Mouse (Mus musculus): Measurements from ENCODE around the gene Pdzd8.

Gene Pdzd8

DNA sequence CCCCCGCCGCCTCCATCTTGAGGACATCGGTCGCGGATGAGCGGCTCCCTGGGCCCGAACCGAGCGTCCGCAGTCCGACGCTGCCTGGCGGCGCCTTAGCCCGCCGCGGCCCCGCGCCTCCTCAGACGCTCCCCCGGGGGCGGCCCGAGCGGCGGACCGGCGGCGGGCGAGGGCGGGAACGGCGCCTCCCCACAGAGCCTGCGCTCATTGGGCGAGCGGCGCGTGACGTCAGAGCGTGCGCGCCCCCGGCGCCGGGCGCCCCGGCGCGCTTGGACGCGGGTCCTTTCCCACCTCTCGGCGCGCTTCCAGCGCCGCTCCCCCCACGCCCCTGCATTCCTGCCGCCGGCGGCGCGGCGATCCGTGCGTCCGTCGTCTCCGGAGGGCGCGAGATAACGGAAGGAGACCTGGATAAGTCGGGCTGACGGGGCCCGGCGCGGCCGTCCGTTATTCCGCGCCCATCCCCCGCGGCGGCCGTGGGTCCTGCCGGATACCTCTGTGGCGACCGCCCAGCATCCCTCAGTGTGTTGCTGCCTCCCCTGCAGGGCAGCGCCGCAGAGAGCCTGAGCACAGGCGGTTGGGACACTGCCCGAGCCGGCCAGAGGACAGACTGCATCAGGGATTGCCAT, at the start of gene Pdzd8:
Gene Pdzd8 (minus strand): TSS at position 123 of the 626 bp plus-strand sequence.
- peak; percentile 76 to 85 for DNase-seq (ENCODE audit: low spot score in 2 of 2)

DNA sequence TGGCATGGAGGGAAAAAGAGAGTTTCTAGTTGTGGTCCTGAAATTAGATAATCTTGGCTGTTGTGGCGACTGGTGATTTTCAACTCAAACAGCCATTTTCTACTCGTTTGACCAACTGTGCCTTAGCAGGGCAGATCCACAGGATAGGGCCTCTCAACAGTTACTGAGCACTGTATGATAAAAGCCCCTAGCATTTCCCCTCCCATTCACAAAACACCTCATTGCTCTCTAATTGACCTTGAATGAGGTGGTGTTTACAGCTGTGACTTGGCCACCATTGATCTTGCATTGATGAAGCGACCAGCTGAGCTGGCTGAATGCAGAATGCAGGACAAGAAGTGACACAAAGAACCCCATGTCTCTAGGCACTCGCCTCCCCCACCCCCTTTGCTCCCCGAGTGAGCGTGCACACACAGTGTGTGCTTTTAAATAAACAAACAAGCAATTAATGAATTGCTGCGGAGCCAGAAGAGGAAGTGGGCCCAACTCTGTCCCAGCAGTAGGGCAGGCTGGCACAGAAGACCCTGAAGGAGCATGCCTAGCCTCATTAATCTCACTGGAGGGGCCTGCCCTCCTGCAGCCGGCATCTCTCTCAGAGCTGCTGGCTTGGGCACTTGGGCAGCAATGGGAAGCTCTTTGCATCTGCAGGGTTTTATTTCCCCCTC, 48.3 kb upstream of the Pdzd8 start:
- DNase-seq (ENCODE audit: low spot score in 2 of 2) = no peak

DNA sequence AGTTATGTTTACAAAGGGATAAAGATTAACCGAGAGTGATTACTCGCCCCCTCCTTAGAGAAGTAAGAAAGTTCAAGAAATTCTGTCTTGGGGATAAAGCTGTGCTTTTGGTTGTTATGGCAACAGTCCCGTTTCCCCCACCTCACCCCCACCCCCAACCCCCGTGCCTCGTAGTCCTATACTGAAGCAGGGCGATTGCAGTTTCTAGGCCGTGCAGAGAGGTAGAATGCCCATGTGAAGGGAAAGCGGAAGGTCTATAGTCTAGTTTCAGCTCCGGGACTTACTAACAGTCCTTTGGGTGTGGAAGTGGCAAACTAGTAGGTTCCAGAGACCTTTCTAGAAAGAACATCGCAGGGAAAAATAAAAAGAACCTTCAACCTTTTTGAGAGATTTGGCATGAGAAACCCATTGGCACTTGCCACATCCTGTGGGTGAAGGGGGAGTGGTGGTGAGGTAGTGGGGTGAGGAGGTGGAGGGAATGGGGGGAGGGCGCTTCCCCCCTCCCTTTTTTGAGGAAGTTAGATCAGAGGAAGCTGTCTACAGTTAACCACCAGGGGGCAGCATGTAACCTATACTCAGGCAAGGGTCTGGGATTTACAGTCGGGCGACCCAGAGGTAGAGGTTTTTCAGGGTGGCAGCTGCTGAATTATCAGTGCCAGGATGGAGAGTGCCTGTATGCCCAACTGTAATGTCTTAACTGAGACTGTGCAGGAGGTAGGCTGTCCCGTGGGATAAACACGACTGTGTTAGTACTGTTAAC, 43.4 kb upstream of the Pdzd8 start:
- DNase-seq (ENCODE audit: low spot score in 2 of 2) = no peak

DNA sequence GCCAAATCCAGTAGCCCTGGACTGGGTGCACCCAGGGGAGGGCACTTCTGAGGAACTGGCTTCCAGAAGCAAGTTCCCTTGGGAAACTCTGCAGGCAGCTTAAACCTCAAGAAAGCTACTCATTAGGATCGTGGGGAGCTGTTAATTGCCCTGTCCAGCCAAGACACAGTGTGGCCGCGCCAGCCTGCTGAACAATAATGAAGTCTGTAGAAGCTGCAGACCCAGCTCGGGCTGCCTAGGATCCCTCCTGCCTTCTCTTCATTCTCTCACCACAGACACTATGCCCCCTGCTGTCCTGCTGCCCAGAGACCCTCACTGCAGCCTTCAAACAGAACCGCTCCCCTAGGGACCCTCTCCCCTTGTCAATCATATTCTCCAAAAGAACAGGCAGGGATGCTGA, 42.8 kb upstream of the Pdzd8 start:
- no peak for DNase-seq (ENCODE audit: low spot score in 2 of 2)

DNA sequence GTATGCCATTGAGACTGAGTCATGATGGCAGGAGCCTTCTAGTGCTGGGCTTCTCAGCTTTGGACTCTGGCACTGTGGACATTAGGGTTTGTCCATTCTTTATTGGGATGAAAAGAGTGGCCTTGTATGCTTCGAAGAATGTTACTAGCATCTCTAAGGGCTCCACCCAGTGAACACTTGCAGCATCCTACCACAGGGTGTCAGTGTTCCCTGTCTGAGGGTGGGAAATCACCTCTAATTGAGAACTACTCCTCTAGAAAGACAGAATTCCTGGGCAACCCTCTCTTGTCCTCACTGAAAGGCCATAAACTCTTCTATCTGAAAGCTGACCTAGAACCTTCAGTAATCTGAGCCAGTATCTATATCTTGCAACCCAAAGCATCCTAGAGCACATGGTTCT, 41.6 kb upstream of the Pdzd8 start:
- no peak for DNase-seq (ENCODE audit: low spot score in 2 of 2)

DNA sequence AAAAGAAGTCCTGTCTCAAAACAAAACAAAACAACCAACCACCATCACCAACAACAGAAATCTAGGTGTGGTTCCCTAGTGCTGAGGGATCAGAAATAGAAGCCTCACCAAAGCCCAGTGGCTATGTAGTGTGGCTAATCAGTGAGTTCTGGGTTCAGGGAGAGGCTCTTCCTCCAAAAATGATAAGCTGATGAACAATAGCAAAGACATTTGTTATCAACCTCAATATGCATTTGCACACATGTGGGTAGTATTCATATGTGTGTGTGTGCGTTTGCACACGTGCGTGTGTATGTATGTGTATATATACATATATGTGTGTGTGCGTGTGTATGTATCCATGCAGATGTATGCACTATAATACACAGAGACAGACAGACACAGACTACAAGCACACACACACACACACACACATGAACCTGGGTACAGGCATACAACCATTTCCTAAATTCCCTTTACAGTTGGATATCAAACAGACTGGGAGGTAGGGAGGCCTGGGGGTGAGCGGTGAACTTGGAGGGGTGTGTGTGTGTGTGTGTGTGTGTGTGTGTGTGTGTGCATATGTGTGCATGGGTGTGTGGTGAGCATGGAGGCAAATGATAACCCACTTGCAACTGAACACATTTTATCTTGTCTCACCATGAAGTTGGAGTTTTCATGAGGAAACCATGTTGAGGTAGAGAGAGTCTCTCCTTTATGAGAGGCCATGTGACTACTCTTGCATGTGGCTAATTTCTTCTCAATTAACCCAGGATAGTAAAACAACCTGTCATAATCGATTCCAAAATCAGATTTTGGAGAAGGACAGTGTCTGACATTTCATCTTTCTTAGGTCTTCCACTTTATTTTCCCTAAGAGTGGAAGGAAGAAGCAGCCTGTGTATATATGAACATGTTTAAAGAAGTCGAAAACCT, 39.3 kb upstream of the Pdzd8 start:
- DNase-seq (ENCODE audit: low spot score in 2 of 2) = no peak

DNA sequence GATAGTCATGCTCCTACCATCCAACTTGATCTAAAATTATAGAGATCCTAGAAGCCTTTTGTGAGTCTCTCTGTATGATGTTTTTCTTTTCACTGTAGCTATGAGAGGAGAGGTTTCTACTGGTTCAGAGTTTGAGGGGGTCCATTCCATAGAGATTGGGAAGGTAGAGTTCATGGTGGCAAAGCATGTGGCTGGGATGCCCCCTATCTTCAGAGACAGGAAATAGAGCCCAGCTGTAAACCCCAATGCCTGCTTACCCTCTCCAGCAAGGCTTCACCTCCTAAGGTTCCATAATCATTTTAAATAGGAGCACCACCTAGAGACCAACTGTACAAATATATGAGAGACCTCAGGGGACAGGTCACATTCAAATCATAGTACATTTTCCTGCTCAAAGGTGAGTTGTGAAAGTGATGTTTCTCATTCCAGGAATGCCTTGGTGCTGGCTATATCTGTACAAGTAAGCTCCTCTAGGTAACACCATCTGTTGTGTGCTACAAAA, 36.9 kb upstream of the Pdzd8 start:
- DNase-seq (ENCODE audit: low spot score in 2 of 2) = no peak

DNA sequence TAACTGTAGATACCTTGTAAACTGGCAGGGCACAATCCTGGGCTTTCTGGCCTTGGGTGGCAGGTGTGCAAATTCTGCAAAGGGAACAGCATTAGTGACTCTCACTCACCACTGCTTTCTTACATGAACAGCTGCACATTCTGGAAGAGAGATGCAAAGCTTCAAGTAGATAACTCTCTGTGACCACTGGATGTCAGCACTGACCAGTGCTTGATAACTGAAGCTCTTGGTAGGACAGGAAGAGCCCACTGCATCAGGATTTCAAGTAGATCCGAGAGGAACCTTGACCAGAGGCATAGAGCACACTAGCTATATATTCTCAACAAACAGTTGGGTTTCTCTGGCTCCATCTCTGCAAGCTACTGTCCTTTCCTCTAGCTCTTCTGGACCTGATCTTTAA, 34.4 kb upstream of the Pdzd8 start:
- no peak for DNase-seq (ENCODE audit: low spot score in 2 of 2)

DNA sequence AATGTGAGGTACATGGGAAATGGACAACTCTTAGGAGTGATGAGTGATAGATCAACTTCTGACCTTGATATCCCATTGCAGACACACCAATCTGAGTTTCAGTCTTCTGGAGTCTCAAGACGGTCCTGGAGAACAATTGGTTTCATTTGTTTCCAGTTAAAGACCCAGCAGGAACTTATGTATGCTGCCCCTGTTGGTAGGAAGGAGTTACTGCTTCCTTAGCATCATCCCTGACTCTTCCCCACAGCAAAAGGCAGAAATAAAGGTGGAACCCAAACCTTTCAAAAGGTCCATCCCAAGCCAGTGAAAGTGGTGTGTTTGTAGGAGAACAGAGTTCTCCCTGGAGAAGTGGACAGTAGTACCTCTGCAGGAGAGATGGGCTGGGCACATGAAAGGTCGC, 30.9 kb upstream of the Pdzd8 start:
- no peak for DNase-seq (ENCODE audit: low spot score in 2 of 2)

DNA sequence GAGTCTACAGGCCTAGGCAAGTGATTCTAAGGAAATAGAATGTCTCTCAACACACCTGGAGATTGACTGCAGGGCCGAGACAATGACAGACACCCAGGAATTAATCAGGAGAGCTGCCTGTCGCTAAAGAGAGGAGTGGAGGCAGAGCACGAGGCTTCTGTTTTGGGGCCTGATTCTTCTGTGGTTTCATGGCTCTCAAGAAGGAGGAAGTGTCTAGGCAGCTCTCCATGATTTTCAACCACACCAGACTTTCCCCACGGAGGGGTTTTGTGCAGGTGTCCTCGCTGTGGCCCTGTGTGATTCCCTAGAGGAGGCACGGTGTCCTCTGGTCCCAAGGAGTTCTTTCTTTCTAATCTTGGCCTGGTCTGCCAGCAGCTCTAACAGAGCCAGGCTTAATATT, 29.4 kb upstream of the Pdzd8 start:
- DNase-seq (ENCODE audit: low spot score in 2 of 2) = no peak

DNA sequence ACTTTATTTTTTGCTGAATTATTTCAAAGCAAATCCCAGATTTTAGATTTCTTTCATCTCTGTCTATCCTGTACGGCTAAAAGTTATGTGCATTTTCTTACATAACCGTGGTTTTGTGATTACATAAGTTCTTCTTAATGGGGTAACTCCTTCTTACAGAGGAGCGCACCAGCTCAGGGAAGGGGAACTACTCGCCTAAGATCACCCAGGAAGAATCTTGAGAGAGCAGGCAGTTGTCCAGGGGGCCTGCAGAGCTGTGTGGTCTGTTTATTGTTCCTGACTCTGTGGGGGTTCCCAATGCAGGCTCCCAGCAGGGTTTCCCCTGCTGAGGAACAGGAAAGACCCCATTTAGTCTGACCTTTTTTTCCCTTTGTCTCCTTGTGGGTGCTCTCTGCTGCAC, 27.3 kb upstream of the Pdzd8 start:
- no peak for DNase-seq (ENCODE audit: low spot score in 2 of 2)

DNA sequence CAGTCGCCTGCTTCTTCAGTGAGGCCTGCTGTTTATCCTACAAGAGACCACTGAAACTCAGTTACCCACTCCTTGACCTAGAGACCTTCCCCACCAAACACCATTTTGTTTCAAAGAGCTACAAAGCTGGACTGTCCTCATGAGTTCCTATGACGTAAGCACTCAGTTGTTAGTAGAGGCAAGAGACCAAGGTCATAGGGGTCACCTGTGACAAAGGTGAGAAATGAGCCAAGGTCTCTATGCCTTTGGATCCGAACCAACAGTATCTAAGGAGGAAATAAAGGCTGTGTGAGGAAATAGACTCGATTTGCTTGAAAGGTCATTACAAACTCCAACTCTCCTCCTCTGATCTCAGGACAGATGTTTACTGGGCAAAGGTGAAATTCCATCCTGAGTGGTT, 25.4 kb upstream of the Pdzd8 start:
- DNase-seq (ENCODE audit: low spot score in 2 of 2) = no peak

DNA sequence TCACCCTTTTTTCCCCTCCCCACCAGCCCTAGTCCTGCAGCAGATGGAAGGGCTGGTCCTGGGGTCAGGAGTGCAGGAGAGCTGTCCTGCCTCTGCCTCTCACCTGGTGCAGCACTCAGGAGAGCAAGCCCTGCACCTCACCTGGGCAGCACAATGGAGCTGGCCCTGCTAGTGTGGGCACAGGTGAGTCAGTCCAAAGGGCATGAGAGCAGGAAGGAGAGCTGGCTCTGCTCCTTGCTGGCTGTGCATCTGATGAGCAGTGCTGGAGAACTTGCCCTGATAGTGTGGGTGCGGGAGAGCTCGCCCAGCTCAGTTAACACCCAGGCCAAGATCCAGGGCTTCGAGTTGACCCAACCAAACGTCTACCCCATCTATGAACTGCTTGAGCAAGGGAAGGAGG, 22.3 kb upstream of the Pdzd8 start:
- no peak for DNase-seq (ENCODE audit: low spot score in 2 of 2)

DNA sequence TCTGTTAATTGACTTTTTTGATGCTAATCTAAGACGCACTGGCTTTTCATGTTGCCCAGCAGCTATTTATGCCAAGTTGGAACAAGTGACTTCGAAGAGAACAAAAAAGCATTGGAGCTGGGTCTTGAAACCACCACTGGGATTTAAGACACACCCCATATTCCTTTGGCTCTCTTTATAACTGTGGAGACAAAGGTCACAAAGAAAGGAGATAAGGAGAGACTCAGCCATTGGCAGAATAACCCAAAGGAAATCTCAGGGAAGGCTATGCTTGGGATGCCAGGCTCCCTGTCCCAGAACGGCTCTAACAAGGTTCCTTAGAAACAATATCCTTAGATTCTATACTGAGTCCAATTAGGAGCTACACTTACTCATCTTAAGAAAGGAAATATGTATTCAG, 21.1 kb upstream of the Pdzd8 start:
- DNase-seq (ENCODE audit: low spot score in 2 of 2) = no peak

DNA sequence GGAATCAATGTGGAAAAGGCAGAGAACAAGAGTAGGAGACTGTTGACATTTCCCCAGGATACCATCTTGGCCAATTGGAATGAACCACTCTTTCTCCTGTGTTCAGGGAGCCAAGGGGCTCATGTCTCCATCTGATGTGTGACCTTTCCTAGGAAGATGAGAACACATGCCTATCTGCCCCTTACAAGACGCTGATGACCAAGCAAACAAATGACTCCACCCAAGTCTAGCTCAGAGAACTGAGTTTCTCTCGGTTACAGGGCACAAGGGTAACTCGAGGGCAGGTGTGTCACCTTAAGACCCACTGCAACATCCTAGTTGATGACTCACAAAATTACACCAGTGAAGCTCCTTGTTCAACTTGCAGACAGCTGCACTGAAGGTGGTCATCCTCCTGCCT, 18.1 kb upstream of the Pdzd8 start:
- DNase-seq (ENCODE audit: low spot score in 2 of 2) = no peak

DNA sequence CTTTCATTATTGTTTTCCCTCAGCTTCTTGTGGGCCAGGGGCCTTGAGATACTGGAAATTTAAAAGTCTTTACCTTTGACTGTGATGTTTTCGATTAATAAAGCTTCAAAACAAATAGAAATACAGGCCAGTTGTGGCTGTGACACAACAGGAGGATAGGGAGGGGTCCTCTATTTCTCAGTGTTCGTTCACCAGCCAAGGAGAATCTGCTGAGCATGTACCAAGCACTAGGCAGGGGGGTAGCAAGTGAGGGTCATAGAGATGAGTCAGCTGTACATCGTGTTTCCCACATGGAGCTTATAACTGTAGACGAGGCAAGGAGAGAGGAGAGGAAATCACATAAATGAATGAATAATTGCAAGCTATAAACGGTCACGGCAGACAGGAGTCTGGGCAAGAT, 17.1 kb upstream of the Pdzd8 start:
- no peak for DNase-seq (ENCODE audit: low spot score in 2 of 2)

DNA sequence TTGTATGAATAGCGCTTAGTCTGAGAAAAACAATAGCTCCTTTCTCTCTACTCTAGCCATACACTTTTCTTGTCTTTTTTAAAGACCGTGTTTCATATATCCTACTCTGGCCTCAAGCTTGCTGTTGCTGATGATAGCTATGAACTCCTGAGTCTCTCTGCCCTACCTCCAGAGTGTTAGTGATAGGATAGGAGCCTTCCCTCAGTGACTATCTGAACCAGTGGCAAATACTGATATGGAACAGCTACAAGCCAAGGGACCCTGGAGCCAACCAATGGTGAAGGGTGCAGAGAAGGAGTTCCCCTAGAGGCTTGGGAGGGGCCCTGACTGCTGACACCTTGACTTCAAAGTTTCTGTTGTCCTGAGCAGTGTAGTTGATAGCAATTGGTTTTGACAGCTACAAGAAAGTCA, 14.9 kb upstream of the Pdzd8 start:
- no peak for DNase-seq (ENCODE audit: low spot score in 2 of 2)

DNA sequence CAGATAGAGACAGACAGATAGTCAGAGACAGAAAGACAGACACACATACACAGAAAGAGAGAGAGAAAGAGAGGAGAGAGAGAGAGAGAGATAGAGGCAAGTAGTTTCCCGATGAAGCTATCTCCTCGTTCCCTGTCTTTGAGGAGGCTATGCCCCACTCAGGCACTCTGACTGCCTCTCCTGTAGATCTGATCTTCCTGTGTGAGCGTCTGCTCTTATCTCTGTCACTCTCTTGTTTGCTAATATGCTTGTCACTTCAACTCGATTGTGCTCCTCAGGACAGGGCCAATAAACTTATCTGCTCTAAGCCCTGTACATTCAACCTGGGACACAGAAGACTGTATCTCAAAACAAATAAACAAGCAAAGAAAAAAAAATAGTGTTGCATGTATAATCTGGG, 13.6 kb upstream of the Pdzd8 start:
- no peak for DNase-seq (ENCODE audit: low spot score in 2 of 2)

DNA sequence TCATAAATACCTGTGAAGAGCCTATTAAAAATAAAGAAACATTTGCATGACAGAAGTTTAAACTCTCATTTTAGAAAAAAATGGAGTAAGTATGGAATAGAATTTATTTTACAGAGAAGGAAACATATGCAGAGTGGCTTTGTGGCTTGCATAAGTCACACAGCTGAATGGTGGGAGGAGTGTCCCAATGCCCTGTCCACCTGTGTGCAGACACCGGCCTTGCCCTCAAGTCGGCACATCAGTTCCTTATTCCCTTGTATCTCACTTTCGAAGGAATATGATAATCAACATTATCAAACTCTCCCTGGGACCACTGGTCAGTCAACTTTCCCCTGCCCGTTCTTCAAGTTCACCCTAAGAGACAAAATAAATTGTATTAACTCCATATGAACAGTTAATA, 12.3 kb upstream of the Pdzd8 start:
- DNase-seq (ENCODE audit: low spot score in 2 of 2) = no peak

DNA sequence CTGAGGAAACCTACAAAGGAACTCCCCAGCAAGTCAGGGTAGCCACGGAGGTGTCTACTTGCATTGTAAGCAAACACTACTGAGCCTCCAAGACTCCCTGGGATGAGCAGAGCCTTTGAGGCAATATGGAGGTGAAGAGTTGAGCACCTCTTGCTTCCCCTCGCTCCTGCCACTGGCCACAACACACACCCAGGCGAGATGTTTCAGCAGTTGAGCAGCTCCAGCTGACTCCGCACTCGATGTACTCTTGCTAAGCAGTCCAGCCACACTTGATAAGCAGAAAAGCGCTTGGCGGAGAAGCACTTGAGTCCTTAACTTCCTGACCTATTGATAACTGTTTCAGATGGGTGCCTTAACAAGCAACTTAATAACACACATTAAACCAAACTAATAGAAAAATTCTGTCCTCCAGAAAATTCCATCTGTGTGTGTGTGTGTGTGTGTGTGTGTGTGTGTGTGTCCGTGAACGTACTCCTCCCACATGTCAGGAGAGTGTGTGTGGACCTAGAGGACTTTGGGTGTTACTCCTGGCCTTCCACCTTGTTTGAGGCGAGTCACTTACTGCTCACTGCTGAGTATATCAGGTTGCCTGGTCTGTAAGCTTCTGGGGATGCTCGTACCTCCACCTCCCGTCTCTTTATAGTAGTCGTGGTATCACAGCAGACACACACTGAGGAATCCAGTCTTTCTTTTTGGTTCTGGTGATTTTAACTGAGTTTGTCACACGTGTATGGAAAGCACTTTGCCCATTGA, 11.4 kb upstream of the Pdzd8 start:
- no peak for DNase-seq (ENCODE audit: low spot score in 2 of 2)

DNA sequence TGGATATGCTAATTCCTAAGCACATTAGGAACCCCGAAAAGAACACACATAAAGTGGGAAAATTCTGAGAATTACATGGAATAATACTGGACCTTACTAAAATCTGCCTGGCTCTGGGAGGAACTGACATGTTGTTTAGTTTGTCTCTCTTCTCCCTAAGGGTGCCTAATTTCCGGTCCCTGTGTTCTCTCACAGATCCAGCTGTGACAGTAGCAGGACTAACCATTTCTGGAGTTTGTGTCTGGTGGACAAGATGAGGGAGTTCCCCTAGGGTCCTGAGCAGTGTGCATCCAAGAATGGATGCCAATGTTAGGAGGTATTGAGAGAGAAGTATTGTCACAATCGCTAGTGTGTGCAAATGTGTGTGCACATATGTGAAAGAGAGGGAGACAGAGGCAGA, 10.8 kb upstream of the Pdzd8 start:
- no peak for DNase-seq (ENCODE audit: low spot score in 2 of 2)

Data from urinary bladder, adult 18-20 months (tissue).